Mouse (Mus musculus) testis, adult 2 months (tissue): Measurements from ENCODE around the gene Rrm1.

ENCODE experiments used
- CTCF ChIP-seq: fragments of 200-500 bp; IDR thresholded peaks from 2 replicates; pipeline ENCODE4 v1.5.1; 2012; ENCODE audit warnings: low read depth, mild to moderate bottlenecking, inconsistent platforms, low read length, moderate library complexity; ENCODE audit not compliant: control insufficient read depth, insufficient read depth, insufficient replicate concordance
- POLR2A ChIP-seq: fragments of 200-500 bp; IDR thresholded peaks from 2 replicates; pipeline ENCODE4 v1.6.1; 2012; ENCODE audit warnings: low read depth, mild to moderate bottlenecking, inconsistent platforms, low read length, moderate library complexity; ENCODE audit not compliant: control insufficient read depth

- TF ChIP-seq CTCF = no peak
- TF ChIP-seq POLR2A = no peak
Observed at GRCm38 (mm10) chr7:102517051-102517335, 75.5 kb downstream of the Rrm1 start.
